Mouse (Mus musculus) limb, embryonic 14.5 days (tissue): ENCODE measurements at regions not wholly inside any gene's neighbourhood (a gene's known extent, or its start where the extent isn't known, plus 50 kb on each side); places are given as distances from the start of the nearest gene placed in this dataset.

Source experiments
- ATAC-seq: fragments of 200-750 bp; cut with Nextera tagmentation; 2 replicates; pipeline ENCODE4 v1.8.0; 2017; ENCODE audit warnings: low read depth, moderate number of reproducible peaks, moderate TSS enrichment; ENCODE audit not compliant: low FRiP score
- DNase-seq: peaks from one replicate; pipeline ENCODE4 v3.0.0-alpha.2; 2015; ENCODE audit warnings: low spot score
- H3K27ac ChIP-seq: fragments of 300-500 bp; sonication (generic); replicated peaks from 2 replicates; pipeline ENCODE4 v1.5.1; 2014; ENCODE audit warnings: low read depth, mild to moderate bottlenecking, low read length, moderate library complexity, mixed read lengths
- H3K27me3 ChIP-seq: fragments of 300-500 bp; sonication (generic); 2 replicates; pipeline ENCODE4 v1.6.1; 2014; ENCODE audit warnings: low read length, mixed read lengths; ENCODE audit not compliant: control insufficient read depth, insufficient read depth
- H3K36me3 ChIP-seq: fragments of 300-500 bp; sonication (generic); 2 replicates; pipeline ENCODE4 v1.6.1; 2014; ENCODE audit warnings: mild to moderate bottlenecking, low read length, moderate library complexity, mixed read lengths; ENCODE audit not compliant: control insufficient read depth, insufficient read depth
- H3K4me1 ChIP-seq: fragments of 300-500 bp; sonication (generic); 2 replicates; pipeline ENCODE4 v1.6.1; 2014; ENCODE audit warnings: antibody characterized with exemption, low read length, mixed read lengths; ENCODE audit not compliant: control insufficient read depth, insufficient read depth
- H3K4me2 ChIP-seq: fragments of 300-500 bp; sonication (generic); replicated peaks from 2 replicates; pipeline ENCODE4 v1.6.1; 2014; ENCODE audit warnings: low read depth, mild to moderate bottlenecking, low read length, moderate library complexity; ENCODE audit not compliant: severe bottlenecking
- H3K4me3 ChIP-seq: fragments of 300-500 bp; sonication (generic); replicated peaks from 2 replicates; pipeline ENCODE4 v1.5.1; 2014; ENCODE audit warnings: low read length
- H3K9ac ChIP-seq: fragments of 300-500 bp; sonication (generic); 2 replicates; pipeline ENCODE4 v1.6.1; 2014; ENCODE audit warnings: mild to moderate bottlenecking, low read depth, low read length, moderate library complexity; ENCODE audit not compliant: severe bottlenecking
- H3K9me3 ChIP-seq: fragments of 300-500 bp; sonication (generic); 2 replicates; pipeline ENCODE4 v1.6.1; 2016; ENCODE audit warnings: low read length; ENCODE audit not compliant: control insufficient read depth
- POLR2A ChIP-seq: fragments of 200-500 bp; IDR thresholded peaks from 2 replicates; pipeline ENCODE4 v1.8.0; 2012; ENCODE audit warnings: inconsistent platforms, mild to moderate bottlenecking, moderate library complexity, borderline replicate concordance; ENCODE audit not compliant: insufficient read depth, insufficient read length; ENCODE audit errors: extremely low read depth
- WGBS: fragments of 180-500 bp; shearing (Covaris S2); extraction: QIAGEN DNeasy Blood & Tissue Kit; methylation state at CpG from one replicate; pipeline ENCODE4 v1.1.7; 2014; 5-methylcytosine and 5-hydroxymethylcytosine counted together

GRCm38 (mm10) chr6:99945691-99946090 is 219.5 kb upstream of the Prok2 start:
- no peak overlapping the region for H3K27ac ChIP-seq
- peaks cover 5% of the 10 kb centered on the region; the same call in 1 of the 2 replicates for H3K4me1 ChIP-seq
- ATAC-seq, result no peak
- no peaks in the 10 kb centered on the region for H3K36me3 ChIP-seq
- no peak for TF ChIP-seq POLR2A
- no peaks in the 10 kb centered on the region for H3K27me3 ChIP-seq
- no peak overlapping the region for H3K4me2 ChIP-seq
- DNase-seq, result no peak
- H3K9ac ChIP-seq, result no peak overlapping the region
- H3K9me3 ChIP-seq, result no peaks in the 10 kb centered on the region
- WGBS, result 91% methylated on average over 2 of the region's 2 CpGs
- no peak overlapping the region for H3K4me3 ChIP-seq

GRCm38 (mm10) chr6:99942958-99943357 is 216.8 kb upstream of the Prok2 start:
- no peak overlapping the region for H3K4me3 ChIP-seq
- 86% methylated on average over 1 of the region's 1 CpGs for whole genome bisulfite sequencing
- no peaks in the 10 kb centered on the region for H3K36me3 ChIP-seq
- ATAC-seq, result no peak
- H3K27me3 ChIP-seq, result no peaks in the 10 kb centered on the region
- no peak for DNase-seq
- H3K4me1 ChIP-seq, result peaks cover 22% of the 10 kb centered on the region
- TF ChIP-seq POLR2A, result no peak
- H3K9ac ChIP-seq, result no peak overlapping the region
- H3K4me2 ChIP-seq, result no peak overlapping the region
- H3K27ac ChIP-seq, result no peak overlapping the region
- H3K9me3 ChIP-seq, result no peaks in the 10 kb centered on the region

- Histone ChIP-seq H3K4me1 (peaks cover 17% of the 10 kb centered on the region), H3K27me3 (no peaks in the 10 kb centered on the region), H3K9ac (no peak overlapping the region), H3K4me2 (no peak overlapping the region), H3K36me3 (no peaks in the 10 kb centered on the region), H3K9me3 (no peaks in the 10 kb centered on the region), H3K4me3 (no peak overlapping the region), H3K27ac (no peak overlapping the region)
- ATAC-seq (no peak), DNase-seq (no peak)
- no peak for TF ChIP-seq POLR2A
- 45% methylated on average over 5 of the region's 5 CpGs for WGBS
These were observed 213.9 kb upstream of the Prok2 start for GRCm38 (mm10) chr6:99940118-99940517.

GRCm38 (mm10) chr6:99939382-99939781 is 213.2 kb upstream of the Prok2 start:
- H3K4me3 ChIP-seq, result no peak overlapping the region
- peaks cover 19% of the 10 kb centered on the region for H3K4me1 ChIP-seq
- H3K4me2 ChIP-seq, result peak overlapping the region; percentile 16; the same call in 1 of the 2 replicates
- no peak overlapping the region for H3K27ac ChIP-seq
- H3K9ac ChIP-seq, result no peak overlapping the region
- H3K27me3 ChIP-seq, result no peaks in the 10 kb centered on the region
- DNase-seq (peak; percentile 18), ATAC-seq (no peak)
- WGBS, result 49% methylated on average over 5 of the region's 5 CpGs
- no peak for TF ChIP-seq POLR2A
- no peaks in the 10 kb centered on the region for H3K36me3 ChIP-seq
- H3K9me3 ChIP-seq, result no peaks in the 10 kb centered on the region

- Histone ChIP-seq H3K9me3 (no peaks in the 10 kb centered on the region), H3K9ac (no peak overlapping the region), H3K4me1 (peaks cover 21% of the 10 kb centered on the region), H3K27ac (no peak overlapping the region), H3K36me3 (no peaks in the 10 kb centered on the region), H3K27me3 (no peaks in the 10 kb centered on the region), H3K4me2 (peak overlapping the region; percentile 16), H3K4me3 (no peak overlapping the region)
- DNase-seq, result peak; percentile 16
- no peak for TF ChIP-seq POLR2A
- 8% methylated on average over 7 of the region's 7 CpGs for WGBS
- ATAC-seq, result peak; percentile 60
These were observed 212.8 kb upstream of the Prok2 start for GRCm38 (mm10) chr6:99938949-99939348.

- no peak for ATAC-seq
- H3K4me3 ChIP-seq, result no peak overlapping the region
- no peak overlapping the region for H3K4me2 ChIP-seq
- H3K27ac ChIP-seq, result no peak overlapping the region
- TF ChIP-seq POLR2A, result no peak
- H3K27me3 ChIP-seq, result no peaks in the 10 kb centered on the region
- DNase-seq, result peak; percentile 24
- peaks cover 21% of the 10 kb centered on the region for H3K4me1 ChIP-seq
- H3K9ac ChIP-seq, result no peak overlapping the region
- H3K9me3 ChIP-seq, result no peaks in the 10 kb centered on the region
- H3K36me3 ChIP-seq, result no peaks in the 10 kb centered on the region
These were observed 210.5 kb upstream of the Prok2 start for GRCm38 (mm10) chr6:99936716-99937115.
